Mouse (Mus musculus): Measurements from ENCODE around the gene Kcnh2. TPM values are rescaled to one million over a fixed set of nuclear protein-coding genes. Genes with fewer than 3 reads are reported as not detected.

Gene Kcnh2
- total and polyA plus RNA-seq, 3 experiments: 59.3 to 121 (median 68.5) TPM

DNA sequence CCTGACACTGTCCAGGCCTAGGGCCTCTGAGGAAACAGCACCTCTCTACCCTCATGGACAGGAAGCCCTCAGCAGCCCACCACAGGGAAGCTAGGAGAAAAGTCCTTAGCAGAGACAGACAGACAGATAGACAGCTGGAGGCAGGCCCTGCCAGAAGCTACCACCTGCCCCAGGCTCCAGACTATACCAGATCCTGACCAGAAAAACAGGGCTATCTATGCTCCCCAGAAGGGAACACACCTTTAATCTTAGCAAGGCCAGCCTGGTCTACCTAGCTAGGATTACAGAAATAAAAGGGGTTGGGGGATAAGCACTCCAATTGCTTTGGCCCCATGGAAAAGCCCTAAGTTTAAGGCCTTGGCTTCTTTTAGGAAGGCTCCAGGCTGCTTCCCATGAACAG is 8.0 kb downstream of the Kcnh2 start:
- no peak for DNase-seq
- TF ChIP-seq EP300 (IDR thresholded peaks at IDR 0.05; ENCODE audit: insufficient read depth, low read depth, low read length) (no peak), CTCF (IDR thresholded peaks at IDR 0.05) (no peak), POLR2A (IDR thresholded peaks at IDR 0.05; ENCODE audit: insufficient read depth, low read depth, low read length) (no peak)
- H3K27ac ChIP-seq: no peak overlapping the region; the same call in 1 of the 2 replicates
- 0 out of 2 replicates have a peak, but pooled peaks cover 2% of the 10 kb centered on the region for H3K36me3 ChIP-seq (ENCODE audit: control insufficient read depth, insufficient read depth, low read length)
- no peak overlapping the region for H3K9ac ChIP-seq (ENCODE audit: low read depth, low read length)
- intact Hi-C loops (cut with DNase I): no loop called here
- no peaks in the 10 kb centered on the region for H3K27me3 ChIP-seq (ENCODE audit: control insufficient read depth, insufficient read depth, low read length)
- H3K4me3 ChIP-seq: no peak overlapping the region
- no peaks in the 10 kb centered on the region for H3K79me2 ChIP-seq (replicated peaks; ENCODE audit: control insufficient read depth, insufficient read depth, low read length)
- H3K4me1 ChIP-seq (ENCODE audit: control insufficient read depth, insufficient read depth, low read length): peaks cover 18% of the 10 kb centered on the region

DNA sequence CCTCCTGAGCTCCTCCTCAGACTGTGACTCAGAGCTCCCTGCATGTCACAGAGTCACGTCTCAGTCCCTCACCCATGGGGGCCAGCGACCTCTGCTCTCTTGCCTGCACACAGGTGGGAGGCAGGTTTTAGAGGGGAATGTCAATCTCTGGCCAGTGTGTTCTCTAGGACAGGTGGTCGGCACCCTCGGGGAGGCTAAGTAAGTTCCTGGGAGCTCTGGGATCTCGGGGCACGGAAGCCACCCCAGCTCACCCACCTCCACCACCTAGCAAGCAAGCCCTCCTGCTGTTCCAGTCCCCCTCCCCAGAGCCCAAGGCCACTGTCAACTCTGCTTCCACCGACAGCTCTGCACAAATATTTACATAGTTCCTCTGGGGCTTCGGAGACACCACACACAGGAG is 8.4 kb downstream of the Kcnh2 start:
- intact Hi-C loops (cut with DNase I): no loop called here
- no peak for TF ChIP-seq EP300 (IDR thresholded peaks at IDR 0.05; ENCODE audit: insufficient read depth, low read depth, low read length)
- no peak for TF ChIP-seq POLR2A (IDR thresholded peaks at IDR 0.05; ENCODE audit: insufficient read depth, low read depth, low read length)
- no peak for TF ChIP-seq CTCF (IDR thresholded peaks at IDR 0.05)
- Histone ChIP-seq H3K27ac (peak overlapping the region; percentile 7; the same call in 1 of the 2 replicates), H3K4me3 (no peak overlapping the region), H3K79me2 (replicated peaks; ENCODE audit: control insufficient read depth, insufficient read depth, low read length) (no peaks in the 10 kb centered on the region), H3K36me3 (ENCODE audit: control insufficient read depth, insufficient read depth, low read length) (0 out of 2 replicates have a peak, but pooled peaks cover 2% of the 10 kb centered on the region), H3K9ac (ENCODE audit: low read depth, low read length) (peak overlapping the region; percentile 8; the same call in 1 of the 2 replicates), H3K27me3 (ENCODE audit: control insufficient read depth, insufficient read depth, low read length) (no peaks in the 10 kb centered on the region), H3K4me1 (ENCODE audit: control insufficient read depth, insufficient read depth, low read length) (peaks cover 22% of the 10 kb centered on the region)
- 63% methylated on average over 8 of the region's 8 CpGs for WGBS
- DNase-seq: no peak

DNA sequence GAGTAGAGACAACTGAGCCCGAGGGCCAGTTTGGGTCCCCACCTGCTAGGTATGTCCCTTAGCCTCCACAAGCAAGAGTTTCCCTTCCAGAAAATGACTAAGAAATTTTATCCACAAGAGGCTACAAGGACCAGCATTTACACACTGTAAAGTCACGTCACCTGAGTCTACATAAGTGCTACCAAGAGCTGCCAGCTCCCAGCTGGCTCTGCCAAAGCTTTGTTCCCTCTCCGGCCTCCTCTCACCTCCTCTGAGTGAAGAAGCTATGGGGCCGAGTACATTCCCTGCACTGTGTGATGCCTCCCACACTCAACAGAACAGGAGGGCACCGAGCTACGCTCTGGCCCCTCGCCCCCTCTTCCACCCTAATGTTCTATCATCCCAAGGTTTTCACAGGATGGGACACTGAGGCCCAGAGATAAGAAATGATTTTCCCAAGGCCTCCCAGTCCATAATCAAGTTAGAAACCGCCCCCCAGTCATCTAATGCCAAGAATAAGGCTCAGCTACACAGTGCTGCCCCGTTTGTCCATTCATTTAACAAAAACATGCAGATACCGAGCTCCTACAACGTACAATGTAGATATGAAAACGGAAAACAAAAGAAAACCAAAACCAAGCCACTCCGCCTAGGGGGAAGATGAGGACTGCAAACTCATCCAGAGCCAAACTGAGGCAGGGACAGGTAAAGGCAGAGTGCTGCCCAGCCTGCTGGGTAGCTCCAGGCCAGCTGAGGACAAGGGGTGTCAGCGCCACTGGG is 9.0 kb downstream of the Kcnh2 start:
- H3K4me3 ChIP-seq: no peak overlapping the region
- WGBS: 57% methylated on average over 14 of the region's 14 CpGs
- 0 out of 2 replicates have a peak, but pooled peaks cover 2% of the 10 kb centered on the region for H3K36me3 ChIP-seq (ENCODE audit: control insufficient read depth, insufficient read depth, low read length)
- H3K27ac ChIP-seq: peak overlapping the region; percentile 7; the same call in 1 of the 2 replicates
- intact Hi-C loops (cut with DNase I): no loop called here
- H3K9ac ChIP-seq (ENCODE audit: low read depth, low read length): peak overlapping the region; percentile 8; the same call in 1 of the 2 replicates
- DNase-seq: peak in 1 of 2 experiments; percentile 33
- peaks cover 26% of the 10 kb centered on the region for H3K4me1 ChIP-seq (ENCODE audit: control insufficient read depth, insufficient read depth, low read length)
- H3K79me2 ChIP-seq (replicated peaks; ENCODE audit: control insufficient read depth, insufficient read depth, low read length): no peaks in the 10 kb centered on the region
- TF ChIP-seq POLR2A (IDR thresholded peaks at IDR 0.05; ENCODE audit: insufficient read depth, low read depth, low read length): no peak
- no peak for TF ChIP-seq EP300 (IDR thresholded peaks at IDR 0.05; ENCODE audit: insufficient read depth, low read depth, low read length)
- TF ChIP-seq CTCF (IDR thresholded peaks at IDR 0.05): no peak
- H3K27me3 ChIP-seq (ENCODE audit: control insufficient read depth, insufficient read depth, low read length): no peaks in the 10 kb centered on the region

- H3K9ac ChIP-seq (ENCODE audit: low read depth, low read length): no peak overlapping the region
Measured at GRCm38 (mm10) chr5:24337821-24338220, 13.6 kb downstream of the Kcnh2 start.

GRCm38 (mm10) chr5:24337366-24337765 is 14.0 kb downstream of the Kcnh2 start:
- H3K79me2 ChIP-seq (replicated peaks; ENCODE audit: control insufficient read depth, insufficient read depth, low read length): no peaks in the 10 kb centered on the region
- no peaks in the 10 kb centered on the region for H3K27me3 ChIP-seq (ENCODE audit: control insufficient read depth, insufficient read depth, low read length)
- 6% methylated on average over 9 of the region's 9 CpGs for WGBS
- peaks cover 21% of the 10 kb centered on the region for H3K4me1 ChIP-seq (ENCODE audit: control insufficient read depth, insufficient read depth, low read length)
- H3K27ac ChIP-seq: peak overlapping the region; percentile 71
- DNase-seq: peak; percentile 67 to 79
- no peak overlapping the region for H3K9ac ChIP-seq (ENCODE audit: low read depth, low read length)
- no peaks in the 10 kb centered on the region for H3K36me3 ChIP-seq (ENCODE audit: control insufficient read depth, insufficient read depth, low read length)
- no peak overlapping the region for H3K4me3 ChIP-seq
- TF ChIP-seq EP300 (IDR thresholded peaks at IDR 0.05; ENCODE audit: insufficient read depth, low read depth, low read length): peak; percentile 46; the same call in 1 of the 2 replicates
- TF ChIP-seq CTCF (IDR thresholded peaks at IDR 0.05): peak; percentile 51
- no peak for TF ChIP-seq POLR2A (IDR thresholded peaks at IDR 0.05; ENCODE audit: insufficient read depth, low read depth, low read length)
- intact Hi-C loops (cut with DNase I): loop anchor here (2.0 kb wide), 2 partner anchors 15 to 55 kb away; partner anchors contain the start of genes Abcb8 and Atg9b

More at GRCm38 (mm10) chr5:24337821-24338220, 13.6 kb downstream of the Kcnh2 start:
- Histone ChIP-seq H3K27me3 (ENCODE audit: control insufficient read depth, insufficient read depth, low read length) (no peaks in the 10 kb centered on the region), H3K27ac (peak overlapping the region; percentile 29), H3K4me1 (ENCODE audit: control insufficient read depth, insufficient read depth, low read length) (peaks cover 21% of the 10 kb centered on the region), H3K36me3 (ENCODE audit: control insufficient read depth, insufficient read depth, low read length) (no peaks in the 10 kb centered on the region), H3K4me3 (no peak overlapping the region), H3K79me2 (replicated peaks; ENCODE audit: control insufficient read depth, insufficient read depth, low read length) (no peaks in the 10 kb centered on the region)
- intact Hi-C loops (cut with DNase I): loop anchor here (2.0 kb wide), 2 partner anchors 15 to 55 kb away; partner anchors contain the start of genes Abcb8 and Atg9b
- WGBS: 9% methylated on average over 2 of the region's 2 CpGs
- peak in 1 of 2 experiments; percentile 25 for DNase-seq
- no peak for TF ChIP-seq EP300 (IDR thresholded peaks at IDR 0.05; ENCODE audit: insufficient read depth, low read depth, low read length)
- TF ChIP-seq POLR2A (IDR thresholded peaks at IDR 0.05; ENCODE audit: insufficient read depth, low read depth, low read length): no peak
- TF ChIP-seq CTCF (IDR thresholded peaks at IDR 0.05): no peak
